Mouse (Mus musculus): ENCODE data around the gene Gpr107.

The Gpr107 gene

DNA sequence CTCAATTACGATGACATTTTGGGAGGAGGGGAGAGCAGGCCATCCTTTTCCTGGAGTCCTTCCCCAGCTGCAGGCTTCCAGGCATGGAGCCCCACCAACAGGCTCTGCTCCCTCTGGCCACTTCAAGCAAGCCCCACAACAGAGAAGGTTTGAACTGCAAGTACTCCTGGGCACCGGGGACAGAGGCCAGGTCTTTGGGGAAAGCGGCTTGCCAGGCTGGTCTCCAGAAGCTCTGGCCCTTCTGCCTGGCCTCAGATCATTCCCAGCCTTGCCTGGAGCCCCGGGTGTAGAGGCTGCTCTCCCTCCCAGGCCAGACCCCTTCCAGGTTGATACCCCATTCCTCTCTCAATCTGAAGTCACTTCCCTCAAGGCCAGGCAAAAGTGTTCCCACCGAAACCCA lies 92.9 kb downstream of the Gpr107 start:
- in situ Hi-C loops (cut with MboI, MseI) = loop anchor here (10.0 kb wide), 1 partner anchor 1610 kb away; no protein-coding TSS in a partner anchor

DNA sequence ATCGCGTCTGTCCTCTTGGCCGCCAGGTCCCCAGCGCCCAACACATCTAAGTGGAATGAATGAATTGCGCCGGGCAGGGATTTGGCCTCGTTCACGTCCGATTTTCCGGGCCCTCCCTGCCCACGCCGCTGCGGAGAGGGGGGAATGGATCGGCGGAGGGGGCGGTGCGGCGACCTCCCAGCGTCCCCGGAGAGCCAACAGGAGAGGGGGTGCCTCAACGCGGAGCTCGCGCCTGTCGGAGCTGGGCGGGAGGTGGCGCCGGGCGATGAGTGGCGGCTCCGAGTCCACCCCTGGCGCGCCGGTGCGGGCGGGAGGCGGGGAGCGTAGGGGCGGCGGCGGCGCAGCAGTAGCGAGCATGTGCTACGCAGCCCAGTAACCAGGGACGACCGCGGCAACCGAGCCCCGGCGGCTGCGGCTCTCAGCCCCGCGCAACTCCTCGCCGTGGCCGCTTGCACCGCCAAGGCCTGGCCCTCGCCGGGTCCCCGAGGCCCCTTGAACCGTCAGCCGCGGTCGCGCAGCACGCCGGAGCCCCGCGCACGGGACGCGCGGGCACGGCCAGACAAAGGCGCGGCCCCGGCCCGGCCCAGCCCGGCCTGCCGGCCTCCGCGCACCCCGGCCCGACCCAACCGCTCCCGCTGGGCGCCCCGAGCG lies 93.5 kb downstream of the Gpr107 start, which contains the start of gene Ncs1:
TSS of gene Ncs1 (plus strand) at position 333 of the 651 bp plus-strand sequence.
- in situ Hi-C loops (cut with MboI, MseI) = loop anchor here (10.0 kb wide), 1 partner anchor 1609 kb away; no protein-coding TSS in a partner anchor

GRCm38 (mm10) chr2:31246251-31246971 lies 94.3 kb downstream of the Gpr107 start:
- in situ Hi-C loops (cut with MboI, MseI) = loop anchor here (10.0 kb wide), 1 partner anchor 1608 kb away; no protein-coding TSS in a partner anchor

GRCm38 (mm10) chr2:31248856-31249255 lies 96.7 kb downstream of the Gpr107 start:
- in situ Hi-C loops (cut with MboI, MseI) = loop anchor here (10.0 kb wide), 1 partner anchor 1606 kb away; no protein-coding TSS in a partner anchor

DNA sequence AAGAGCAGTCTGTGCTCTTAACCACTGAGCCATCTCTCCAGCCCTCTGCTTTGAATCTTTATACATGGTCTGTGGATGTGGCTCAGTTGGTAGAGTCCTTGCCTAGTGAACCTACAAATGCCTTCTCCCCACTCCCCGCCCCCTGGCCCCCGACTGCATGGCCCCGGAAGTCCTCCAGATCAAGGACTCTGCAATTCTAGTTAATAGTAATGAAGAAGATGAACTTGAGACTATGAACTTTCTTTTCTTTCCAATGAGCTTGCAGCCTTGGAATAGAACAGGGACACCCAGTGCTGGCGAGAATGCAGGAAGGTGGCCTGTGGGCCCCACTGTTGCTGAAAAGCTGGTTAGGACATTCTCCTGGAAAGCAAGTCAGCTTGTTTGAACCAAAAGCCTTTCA lies 100.1 kb downstream of the Gpr107 start:
- in situ Hi-C loops (cut with MboI, MseI) = loop anchor here (10.0 kb wide), 1 partner anchor 827 kb away; no protein-coding TSS in a partner anchor

DNA sequence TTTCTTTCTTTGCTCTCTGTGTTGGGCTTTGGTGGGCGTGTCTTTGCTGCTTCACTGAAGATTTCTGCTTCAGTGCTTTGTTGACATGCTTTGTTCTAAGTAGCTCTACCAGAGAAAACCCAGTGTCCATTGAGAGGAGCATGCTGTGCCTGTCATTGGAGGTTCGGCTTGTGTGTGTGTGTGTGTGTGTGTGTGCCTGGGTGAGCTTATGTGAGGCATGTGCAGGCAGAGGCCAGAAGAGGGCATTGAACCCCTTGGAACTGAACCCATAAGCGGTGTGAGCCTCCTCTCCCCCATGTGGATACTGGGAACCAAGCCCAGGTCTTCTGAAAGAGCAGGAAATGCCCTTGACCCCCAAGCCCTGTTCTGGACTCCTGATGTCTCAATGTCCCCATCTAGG lies 101.3 kb downstream of the Gpr107 start:
- in situ Hi-C loops (cut with MboI, MseI) = loop anchor here (10.0 kb wide), 1 partner anchor 829 kb away; no protein-coding TSS in a partner anchor

- in situ Hi-C loops (cut with MboI, MseI) = loop anchor here (10.0 kb wide), 1 partner anchor 830 kb away; no protein-coding TSS in a partner anchor
Measured at GRCm38 (mm10) chr2:31254806-31255205, 102.7 kb downstream of the Gpr107 start.

DNA sequence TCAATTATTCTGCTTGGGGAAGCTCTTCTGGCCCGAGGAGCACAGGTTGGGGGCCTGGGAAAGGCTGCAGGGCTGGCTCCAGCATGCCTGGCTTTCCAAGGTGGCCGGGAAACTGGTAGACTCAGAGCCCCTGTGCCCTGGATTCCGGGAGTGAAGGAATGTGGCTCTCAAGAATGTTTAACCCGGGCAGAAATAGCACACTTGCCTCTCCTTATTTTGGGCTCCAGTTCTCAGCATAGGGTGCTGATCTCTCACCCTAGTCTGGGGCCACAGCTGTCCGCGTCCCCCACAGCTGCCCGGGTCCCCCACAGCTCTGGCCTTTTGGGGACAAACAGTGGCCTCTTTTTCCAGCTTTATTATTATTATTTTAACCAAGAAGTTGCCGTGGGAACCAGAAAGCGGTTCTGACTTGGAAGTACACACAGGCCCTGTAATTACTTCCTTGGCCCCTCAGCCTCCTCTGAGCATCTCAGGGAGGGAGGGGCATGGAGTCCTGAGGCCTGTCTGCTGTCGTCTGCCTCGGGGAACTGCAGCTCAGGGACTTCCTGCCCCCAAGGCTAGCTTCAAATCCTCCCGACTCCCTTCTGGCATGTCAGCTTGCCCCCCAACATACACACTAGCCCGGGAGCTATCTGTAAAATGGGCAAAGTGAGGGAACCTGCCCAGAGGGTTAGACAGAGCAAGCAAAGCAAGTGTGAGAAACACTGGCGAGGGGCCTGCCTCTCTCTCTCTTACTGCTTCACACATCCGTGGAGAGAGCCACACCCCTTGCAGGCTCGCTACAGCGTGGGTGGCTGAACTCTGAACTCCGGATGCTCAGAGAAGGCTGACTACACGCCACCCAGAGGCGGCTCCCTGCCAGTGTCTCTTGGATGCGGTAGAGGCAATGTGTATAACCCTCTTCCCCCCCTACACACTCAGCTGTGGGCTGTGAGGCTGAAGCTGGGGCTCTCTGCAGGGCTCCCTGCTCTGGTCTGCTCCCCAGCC lies 104.1 kb downstream of the Gpr107 start:
- in situ Hi-C loops (cut with MboI, MseI) = loop anchor here (10.0 kb wide), 1 partner anchor 831 kb away; no protein-coding TSS in a partner anchor

- in situ Hi-C loops (cut with MboI, MseI) = loop anchor here (10.0 kb wide), 1 partner anchor 832 kb away; no protein-coding TSS in a partner anchor
Measured at GRCm38 (mm10) chr2:31257096-31257495, 105.0 kb downstream of the Gpr107 start.

- in situ Hi-C loops (cut with MboI, MseI) = loop anchor here (10.0 kb wide), 1 partner anchor 834 kb away; no protein-coding TSS in a partner anchor
Measured at GRCm38 (mm10) chr2:31258609-31259366, 106.7 kb downstream of the Gpr107 start.

- in situ Hi-C loops (cut with MboI, MseI) = loop anchor here (10.0 kb wide), 1 partner anchor 835 kb away; no protein-coding TSS in a partner anchor
Measured at GRCm38 (mm10) chr2:31259367-31259920, 107.3 kb downstream of the Gpr107 start.

- in situ Hi-C loops (cut with MboI, MseI) = no loop called here
Measured at GRCm38 (mm10) chr2:31260549-31260948, 108.4 kb downstream of the Gpr107 start.

GRCm38 (mm10) chr2:31263039-31263461 lies 110.9 kb downstream of the Gpr107 start:
- in situ Hi-C loops (cut with MboI, MseI) = no loop called here

- in situ Hi-C loops (cut with MboI, MseI) = no loop called here
Measured at GRCm38 (mm10) chr2:31263746-31264378, 111.7 kb downstream of the Gpr107 start.

GRCm38 (mm10) chr2:31267447-31267846 lies 115.3 kb downstream of the Gpr107 start:
- in situ Hi-C loops (cut with MboI, MseI) = no loop called here
